Mouse (Mus musculus) midbrain, embryonic 10.5 days (tissue): ENCODE results near the gene Hoxd11. TPM values are rescaled to one million over a fixed set of nuclear protein-coding genes. Genes with fewer than 3 reads are reported as not detected.
A peak's percentile ranks its signal among the peaks of the same experiment; 100 is the strongest.

Experiments
- DNase-seq: peaks from one replicate; pipeline ENCODE4 v3.0.0-alpha.2; 2017; ENCODE audit warnings: low spot score
- H3K27ac ChIP-seq: fragments of 300-500 bp; sonication (generic); replicated peaks from 2 replicates; pipeline ENCODE4 v1.5.1; 2016; ENCODE audit warnings: mild to moderate bottlenecking
- H3K27me3 ChIP-seq: fragments of 300-500 bp; sonication (generic); 2 replicates; pipeline ENCODE4 v1.6.1; 2016; ENCODE audit warnings: low read depth, mild to moderate bottlenecking; ENCODE audit not compliant: poor library complexity, severe bottlenecking
- H3K36me3 ChIP-seq: fragments of 300-500 bp; sonication (generic); 2 replicates; pipeline ENCODE4 v1.6.1; 2016; ENCODE audit warnings: mild to moderate bottlenecking, moderate library complexity
- H3K4me1 ChIP-seq: fragments of 300-500 bp; sonication (generic); 2 replicates; pipeline ENCODE4 v1.6.1; 2016
- H3K4me3 ChIP-seq: fragments of 300-500 bp; sonication (generic); 2 replicates; pipeline ENCODE4 v1.5.1; 2016; ENCODE audit warnings: mild to moderate bottlenecking, moderate library complexity
- H3K9me3 ChIP-seq: fragments of 300-500 bp; sonication (generic); replicated peaks from 2 replicates; pipeline ENCODE4 v1.6.1; 2016; ENCODE audit warnings: mild to moderate bottlenecking
- WGBS: fragments of 180-500 bp; shearing (Covaris S2); methylation state at CpG from one replicate; pipeline ENCODE4 v1.1.7; 2016; 5-methylcytosine and 5-hydroxymethylcytosine counted together
- polyA plus RNA-seq: library from polyadenylated mRNA; unstranded; fragments of >200 nt; fragmentation: Nextera tagmentation; extraction: Ambion mirVana; gene quantifications from 2 replicates; pipeline ENCODE4 v1.2.1, GENCODE M21; 2016

The Hoxd11 gene
- polyA plus RNA-seq, 1 experiment from 2014 or later, result not detected

- Histone ChIP-seq H3K27ac (no peak overlapping the region), H3K27me3 (peaks cover 100% of the 10 kb centered on the region), H3K4me3 (no peak overlapping the region), H3K36me3 (no peaks in the 10 kb centered on the region), H3K4me1 (peaks cover 9% of the 10 kb centered on the region), H3K9me3 (no peaks in the 10 kb centered on the region)
- WGBS, result under 1% methylated on average over 31 of the region's 31 CpGs
- DNase-seq, result no peak
Measured at GRCm38 (mm10) chr2:74687698-74688555, 8.6 kb downstream of the Hoxd11 start.

- 5% methylated on average over 12 of the region's 12 CpGs for WGBS
- no peak overlapping the region for H3K4me3 ChIP-seq
- H3K9me3 ChIP-seq, result no peaks in the 10 kb centered on the region
- DNase-seq, result no peak
- H3K27me3 ChIP-seq, result peaks cover 100% of the 10 kb centered on the region
- no peaks in the 10 kb centered on the region for H3K36me3 ChIP-seq
- no peak overlapping the region for H3K27ac ChIP-seq
- H3K4me1 ChIP-seq, result peaks cover 8% of the 10 kb centered on the region
Measured at GRCm38 (mm10) chr2:74688795-74689573, 9.6 kb downstream of the Hoxd11 start.

- Histone ChIP-seq H3K4me3 (no peak overlapping the region), H3K4me1 (peaks cover 8% of the 10 kb centered on the region), H3K9me3 (no peaks in the 10 kb centered on the region), H3K36me3 (no peaks in the 10 kb centered on the region), H3K27me3 (peaks cover 100% of the 10 kb centered on the region), H3K27ac (no peak overlapping the region)
- 1% methylated on average over 24 of the region's 24 CpGs for WGBS
- DNase-seq, result no peak
Measured at GRCm38 (mm10) chr2:74689574-74690337, 10.4 kb downstream of the Hoxd11 start.

GRCm38 (mm10) chr2:74690338-74690716 is 11.0 kb downstream of the Hoxd11 start:
- Histone ChIP-seq H3K36me3 (no peaks in the 10 kb centered on the region), H3K27me3 (peaks cover 100% of the 10 kb centered on the region), H3K4me3 (no peak overlapping the region), H3K27ac (no peak overlapping the region), H3K9me3 (no peaks in the 10 kb centered on the region), H3K4me1 (peaks cover 8% of the 10 kb centered on the region)
- WGBS, result 9% methylated on average over 8 of the region's 8 CpGs
- no peak for DNase-seq

GRCm38 (mm10) chr2:74691022-74691951 is 11.9 kb downstream of the Hoxd11 start, which contains the start of gene Hoxd10:
Gene Hoxd10 (plus strand): TSS chr2:74691924.
- Histone ChIP-seq H3K9me3 (no peaks in the 10 kb centered on the region), H3K27ac (no peak within 1 kb of the TSS), H3K4me1 (peaks cover 8% of the 10 kb centered on the region), H3K4me3 (peak within 1 kb of the TSS; percentile 36; the same call in 1 of the 2 replicates), H3K36me3 (no peaks in the 10 kb centered on the region), H3K27me3 (peaks cover 100% of the 10 kb centered on the region)
- under 1% methylated on average over 56 of the region's 56 CpGs for WGBS
- peak; percentile 88 for DNase-seq

GRCm38 (mm10) chr2:74691995-74692807 is 12.8 kb downstream of the Hoxd11 start:
- no peak for DNase-seq
- no peaks in the 10 kb centered on the region for H3K9me3 ChIP-seq
- H3K4me1 ChIP-seq, result peaks cover 8% of the 10 kb centered on the region
- H3K27me3 ChIP-seq, result peaks cover 100% of the 10 kb centered on the region
- 5% methylated on average over 35 of the region's 35 CpGs for WGBS
- no peaks in the 10 kb centered on the region for H3K36me3 ChIP-seq
- H3K4me3 ChIP-seq, result no peak overlapping the region
- no peak overlapping the region for H3K27ac ChIP-seq

GRCm38 (mm10) chr2:74692808-74693431 is 13.6 kb downstream of the Hoxd11 start:
- Histone ChIP-seq H3K4me1 (peaks cover 13% of the 10 kb centered on the region), H3K36me3 (no peaks in the 10 kb centered on the region), H3K9me3 (no peaks in the 10 kb centered on the region), H3K27me3 (peaks cover 100% of the 10 kb centered on the region), H3K27ac (no peak overlapping the region), H3K4me3 (no peak overlapping the region)
- WGBS, result 2% methylated on average over 20 of the region's 20 CpGs
- no peak for DNase-seq

GRCm38 (mm10) chr2:74693432-74693827 is 14.1 kb downstream of the Hoxd11 start:
- H3K4me1 ChIP-seq, result peaks cover 18% of the 10 kb centered on the region
- H3K9me3 ChIP-seq, result no peaks in the 10 kb centered on the region
- 9% methylated on average over 4 of the region's 4 CpGs for WGBS
- no peak overlapping the region for H3K27ac ChIP-seq
- H3K4me3 ChIP-seq, result no peak overlapping the region
- H3K27me3 ChIP-seq, result peaks cover 100% of the 10 kb centered on the region
- no peaks in the 10 kb centered on the region for H3K36me3 ChIP-seq
- peak; percentile 24 for DNase-seq

- H3K27ac ChIP-seq, result no peak overlapping the region
- H3K4me1 ChIP-seq, result peaks cover 21% of the 10 kb centered on the region
- DNase-seq, result peak; percentile 56
- H3K4me3 ChIP-seq, result no peak overlapping the region
- no peaks in the 10 kb centered on the region for H3K9me3 ChIP-seq
- H3K36me3 ChIP-seq, result no peaks in the 10 kb centered on the region
- WGBS, result 2% methylated on average over 16 of the region's 16 CpGs
- H3K27me3 ChIP-seq, result peaks cover 100% of the 10 kb centered on the region
Measured at GRCm38 (mm10) chr2:74694066-74694465, 14.7 kb downstream of the Hoxd11 start.

GRCm38 (mm10) chr2:74695383-74695782 is 16.0 kb downstream of the Hoxd11 start:
- 12% methylated on average over 1 of the region's 1 CpGs for WGBS

More at GRCm38 (mm10) chr2:74695383-74695782, 16.0 kb downstream of the Hoxd11 start:
- H3K27me3 ChIP-seq, result peaks cover 100% of the 10 kb centered on the region
- H3K9me3 ChIP-seq, result no peaks in the 10 kb centered on the region
- peaks cover 21% of the 10 kb centered on the region for H3K4me1 ChIP-seq
- DNase-seq, result peak; percentile 20
- no peaks in the 10 kb centered on the region for H3K36me3 ChIP-seq
- H3K27ac ChIP-seq, result no peak overlapping the region
- no peak overlapping the region for H3K4me3 ChIP-seq
